Mouse (Mus musculus) spleen, postnatal 36 days (tissue): ENCODE data around the gene Dusp2.

Experiments
- DNase-seq, 2 experiments: peaks; one replicate each; pipeline ENCODE4 v3.0.0; 2022; ENCODE audit warnings: low spot score in 2 of 2, mixed read lengths in 1 of 2

Dusp2 gene

DNA sequence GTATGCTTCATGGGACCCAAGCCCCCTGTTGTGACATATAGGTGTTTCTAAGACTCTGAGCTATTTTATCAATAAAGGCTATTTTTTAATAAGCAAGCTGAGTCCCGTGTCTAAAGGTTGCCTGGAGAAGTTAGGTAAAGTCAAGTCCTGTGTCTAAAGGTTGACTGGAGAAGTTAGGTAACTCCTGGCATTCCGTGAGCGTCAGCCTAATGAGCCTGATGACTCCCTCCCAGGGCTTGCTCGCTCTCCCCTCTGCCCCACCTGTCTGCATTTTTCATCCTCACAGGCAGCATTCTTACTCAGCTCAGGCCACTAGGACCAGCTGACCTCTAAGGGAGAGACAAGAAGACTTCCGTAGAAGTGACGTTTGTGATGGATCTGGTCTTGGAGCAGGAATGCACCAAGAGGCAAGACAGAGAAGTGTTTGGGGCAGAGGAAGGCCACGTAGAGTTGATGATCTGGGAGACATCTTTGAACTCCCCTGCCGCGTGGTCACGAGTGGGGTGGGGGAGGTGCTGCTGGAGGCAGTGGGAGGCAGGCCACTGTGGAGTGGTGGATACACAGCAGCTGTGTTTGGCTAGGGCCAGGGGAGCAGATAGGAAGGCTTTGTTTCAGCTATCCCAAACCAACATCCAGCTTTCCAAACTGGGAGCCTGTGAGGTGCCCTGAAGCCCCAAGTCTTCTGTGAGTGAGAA is 31.3 kb downstream of the Dusp2 start:
- no peak for DNase-seq

DNA sequence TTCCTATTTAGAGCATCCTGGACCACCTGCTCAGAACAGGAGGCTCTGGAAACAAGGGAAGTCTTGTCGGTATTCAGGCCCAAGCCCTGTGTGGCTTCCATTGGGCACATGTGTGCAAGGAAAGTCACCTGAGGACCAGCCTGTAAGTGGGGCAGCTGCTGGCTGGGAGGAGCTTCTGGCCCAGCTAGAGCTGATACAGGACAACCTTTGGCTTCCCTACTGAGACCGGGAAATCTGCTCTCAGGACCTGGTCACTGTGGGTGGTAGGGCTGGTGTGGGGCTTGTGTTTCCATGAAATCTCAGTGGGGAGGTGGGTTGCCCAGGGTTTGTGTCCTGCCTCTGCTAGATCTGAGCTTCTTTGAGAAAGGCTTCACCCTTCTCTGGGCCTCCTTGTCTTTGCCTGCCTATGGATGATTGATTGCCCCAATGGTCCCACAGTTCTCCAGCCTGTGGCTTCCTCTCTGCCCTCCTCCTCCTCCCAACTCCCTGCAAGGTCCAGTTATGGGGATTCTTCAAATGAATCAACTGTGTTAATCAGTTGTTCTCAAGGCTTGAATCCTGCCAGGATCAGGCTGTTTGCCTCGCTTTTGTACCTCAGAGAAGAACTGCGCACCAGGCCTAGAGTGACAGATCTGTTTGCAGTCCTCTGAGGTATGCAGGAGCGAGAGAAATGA is 33.9 kb downstream of the Dusp2 start:
- no peak for DNase-seq

DNA sequence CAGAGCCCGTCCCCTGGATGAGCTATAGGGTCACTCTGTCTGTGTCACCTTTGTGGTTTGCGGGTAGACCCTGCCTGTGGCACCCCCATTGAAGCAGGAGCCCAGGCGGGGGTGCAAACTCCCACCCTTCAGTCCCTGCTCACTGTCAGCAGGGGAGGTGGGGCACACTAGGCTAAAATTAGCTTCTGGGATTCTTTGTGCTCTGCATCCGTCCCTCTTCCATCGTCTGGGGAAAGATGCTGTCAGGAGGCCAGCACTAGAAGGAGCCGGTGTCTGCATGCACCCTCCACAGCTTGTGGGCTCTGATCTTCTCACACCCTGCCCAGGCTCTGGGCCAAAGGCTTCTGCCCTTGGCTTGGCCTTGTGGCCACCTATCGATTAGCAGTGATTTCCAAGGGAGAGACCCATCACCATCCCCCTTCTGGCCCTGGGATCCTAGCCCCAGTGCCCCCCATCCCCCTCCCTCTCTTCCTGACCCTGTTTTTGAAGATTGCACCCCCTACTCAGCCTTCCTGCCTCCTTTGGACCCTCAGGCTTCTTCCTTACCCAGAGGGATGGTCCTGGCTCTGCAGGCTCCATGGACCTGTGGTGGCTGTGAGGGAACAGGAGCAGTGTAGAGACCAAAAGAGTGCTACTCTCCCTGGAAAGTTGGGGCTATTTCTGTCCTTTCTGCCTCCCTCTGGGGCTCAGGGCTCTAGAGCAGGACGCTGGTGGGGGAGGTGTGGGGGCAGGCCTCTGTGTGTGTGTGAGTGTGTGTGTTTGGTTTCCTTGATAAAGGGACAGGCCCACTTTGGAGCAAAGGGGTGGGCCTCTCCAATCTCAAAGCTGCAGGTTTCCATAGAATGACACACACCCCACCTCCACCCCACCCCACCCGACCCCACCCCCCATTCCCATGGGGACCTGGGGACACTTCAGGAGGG is 34.9 kb downstream of the Dusp2 start:
- DNase-seq: no peak

DNA sequence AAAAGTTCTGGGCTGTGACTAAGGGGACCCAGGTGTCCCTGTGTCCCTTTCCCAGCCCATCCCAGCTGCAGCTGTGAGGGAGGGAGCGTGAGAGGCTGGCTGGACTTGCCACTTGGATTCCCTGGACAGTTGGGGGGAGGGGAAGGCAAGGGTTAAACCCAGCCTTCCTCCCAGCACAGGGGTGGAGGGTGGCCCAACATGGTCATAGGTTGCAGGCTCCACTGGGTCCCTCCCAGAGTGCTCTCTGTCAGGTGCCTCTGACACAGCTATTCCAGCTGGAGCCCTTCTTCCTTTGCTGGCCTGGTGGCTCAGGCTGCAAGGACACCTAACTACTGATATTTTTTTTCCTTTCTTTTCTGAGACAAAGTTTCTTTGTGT is 35.5 kb downstream of the Dusp2 start:
- DNase-seq: no peak

GRCm38 (mm10) chr2:127372082-127372481 is 36.1 kb downstream of the Dusp2 start:
- DNase-seq: no peak

DNA sequence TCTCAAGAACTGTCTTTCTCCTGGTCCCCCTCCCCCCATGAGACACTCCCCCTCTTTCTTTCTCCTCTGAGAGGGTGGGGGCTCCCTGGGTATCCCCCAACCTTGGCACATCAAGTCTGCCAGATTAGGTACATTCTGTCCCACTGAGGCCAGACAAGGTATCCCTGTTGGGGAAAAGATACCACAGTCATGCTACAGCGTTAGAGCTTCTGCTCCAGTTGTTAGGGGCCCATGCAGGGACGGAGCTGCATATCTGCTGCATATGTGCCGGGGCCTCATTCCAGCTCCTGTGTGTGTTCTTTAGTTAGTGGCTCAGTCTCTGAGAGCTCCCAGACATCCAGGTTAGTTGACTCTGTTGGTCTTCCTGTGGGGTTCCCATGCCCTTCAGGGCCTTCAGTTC is 38.2 kb downstream of the Dusp2 start:
- no peak for DNase-seq

DNA sequence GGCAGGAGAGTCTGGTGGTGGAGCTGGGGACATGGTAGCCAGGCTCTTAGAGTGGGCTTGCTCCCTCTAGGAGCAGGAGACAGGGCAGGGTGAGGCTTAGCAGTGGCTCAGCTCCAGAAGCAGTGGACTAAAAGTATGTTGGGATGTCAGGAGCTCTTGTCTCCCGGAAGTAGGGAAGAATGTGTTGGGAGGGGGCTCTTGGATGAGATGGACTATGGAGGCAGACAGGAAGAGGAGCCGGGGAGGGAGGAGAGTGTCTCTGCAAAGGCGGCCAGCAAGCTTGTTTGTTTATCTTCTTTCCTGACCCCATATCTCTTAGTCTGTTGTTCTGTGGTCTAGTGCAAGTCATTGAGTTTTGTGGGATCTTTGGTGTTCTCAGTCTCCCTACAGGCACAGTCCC is 39.1 kb downstream of the Dusp2 start:
- DNase-seq: no peak

- DNase-seq: no peak
Measured at GRCm38 (mm10) chr2:127375759-127376341, 39.9 kb downstream of the Dusp2 start.

DNA sequence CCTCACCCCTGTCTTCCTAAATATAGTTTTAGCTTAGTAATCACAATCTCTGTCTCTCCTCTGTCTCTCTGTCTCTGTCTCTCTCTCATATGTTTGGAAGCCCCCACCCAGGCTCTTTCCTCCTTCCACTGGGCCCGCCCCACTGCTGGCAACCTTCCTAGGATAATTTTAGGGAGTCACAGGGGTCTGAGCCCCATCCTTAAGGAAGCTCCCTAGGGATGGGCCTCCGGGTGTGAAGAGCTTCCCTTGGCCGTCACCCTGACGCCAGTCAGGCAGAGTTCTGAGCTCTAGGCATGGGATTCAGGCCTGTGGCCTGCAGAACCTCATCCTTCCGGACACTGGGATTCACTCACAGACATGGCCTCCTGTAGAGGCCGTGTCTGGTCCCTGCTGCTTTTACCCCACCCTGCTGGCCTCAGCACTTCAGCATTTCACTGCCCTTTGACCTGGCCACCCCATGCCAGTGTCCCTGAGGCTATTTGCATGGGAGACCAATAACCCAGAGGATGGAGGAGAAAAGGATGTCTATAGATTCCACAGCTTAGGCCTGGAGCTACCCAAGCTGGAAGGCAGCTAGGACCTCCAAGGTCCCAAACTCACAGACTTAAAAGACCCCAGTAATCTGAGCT is 40.6 kb downstream of the Dusp2 start:
- DNase-seq: no peak

- DNase-seq: no peak
Measured at GRCm38 (mm10) chr2:127377942-127378610, 42.1 kb downstream of the Dusp2 start.

- no peak for DNase-seq
Measured at GRCm38 (mm10) chr2:127378611-127378990, 42.6 kb downstream of the Dusp2 start.

GRCm38 (mm10) chr2:127379250-127379649 is 43.3 kb downstream of the Dusp2 start:
- DNase-seq: no peak

- no peak for DNase-seq
Measured at GRCm38 (mm10) chr2:127383881-127384280, 47.9 kb downstream of the Dusp2 start.

GRCm38 (mm10) chr2:127387521-127387920 is 51.6 kb downstream of the Dusp2 start:
- DNase-seq: no peak
